Mouse (Mus musculus) NIH3T3 (cell line): ENCODE data around the gene Jade1.

ENCODE experiments used
- DNase-seq: peaks from one replicate; pipeline ENCODE4 v3.0.0-alpha.2; 2012; ENCODE audit warnings: low read depth

Jade1 gene

DNA sequence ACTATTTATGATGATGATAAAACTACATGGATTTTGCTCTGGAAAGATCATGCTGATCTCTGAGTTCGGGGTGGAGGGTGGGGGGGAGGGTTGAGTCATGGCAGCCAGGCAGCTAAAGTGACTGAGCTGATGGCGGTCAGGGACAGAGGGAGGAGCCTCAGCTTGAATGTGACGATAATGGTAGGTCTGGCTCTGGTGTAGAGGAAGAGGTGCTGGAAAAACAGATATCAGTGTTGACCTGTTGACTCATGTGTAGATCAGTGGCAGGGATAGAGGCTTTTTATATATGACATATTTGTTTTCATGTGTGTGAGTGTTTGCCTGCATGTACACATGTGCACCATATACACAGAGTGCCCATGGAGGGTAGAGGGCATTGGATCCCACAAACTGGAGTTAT, 3.9 kb upstream of the Jade1 start:
- no peak for DNase-seq

DNA sequence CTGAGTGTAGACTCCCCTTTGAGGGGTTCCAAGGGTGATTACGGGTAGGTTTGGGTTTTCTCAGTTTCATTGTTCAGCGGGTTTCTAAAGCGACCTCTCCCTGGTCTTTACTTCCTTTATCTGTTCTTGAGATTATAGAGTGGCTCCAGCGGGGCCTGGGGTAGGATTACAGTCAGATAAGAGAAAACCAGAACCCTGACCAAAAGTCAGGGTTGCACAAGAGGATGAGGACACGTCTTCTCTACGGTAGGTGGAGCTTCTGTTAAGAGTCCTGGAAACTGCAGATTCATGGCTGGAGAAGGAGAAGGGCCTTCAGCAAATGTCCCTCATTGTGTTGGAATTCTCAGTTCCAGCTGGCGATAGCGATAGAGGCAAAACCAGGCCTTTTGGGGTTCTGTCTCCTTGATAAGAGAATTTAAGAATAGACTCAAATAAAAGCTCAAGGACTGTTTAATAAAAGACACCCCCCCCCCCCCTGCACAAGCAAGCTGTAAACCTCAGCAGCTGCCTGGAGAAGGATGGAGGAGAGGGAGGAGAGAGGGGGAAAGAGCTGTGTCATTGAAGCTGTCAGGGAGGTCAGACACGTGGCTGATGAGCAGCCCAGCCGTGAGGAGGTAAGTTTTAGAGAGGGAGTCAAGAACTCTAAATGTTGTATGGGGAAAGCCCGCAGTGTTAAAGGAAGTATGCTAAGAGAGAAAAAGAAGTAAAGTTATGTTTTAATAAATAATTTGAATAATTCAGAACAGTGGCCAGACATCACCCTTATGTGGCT, 2.6 kb upstream of the Jade1 start:
- no peak for DNase-seq

DNA sequence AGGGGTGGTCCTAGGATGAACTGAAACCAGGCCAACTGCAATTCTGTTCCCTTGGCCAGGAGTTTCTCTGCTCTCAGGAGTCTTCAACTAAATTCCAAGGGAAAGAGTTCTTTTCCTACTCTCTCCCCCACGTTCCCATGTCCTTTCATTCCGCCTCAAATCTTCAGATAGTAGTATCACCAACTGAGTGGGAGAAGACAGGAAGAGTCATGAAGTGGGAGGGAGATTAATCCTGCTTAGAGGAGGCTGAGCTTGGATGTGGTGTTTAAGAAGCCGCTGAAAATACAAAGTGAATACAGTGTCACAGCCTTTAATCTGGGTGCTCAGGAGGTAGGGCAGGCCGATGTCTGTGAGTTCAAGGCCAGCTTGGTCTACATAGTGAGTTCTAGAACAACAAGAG, 1.9 kb upstream of the Jade1 start:
- no peak for DNase-seq

GRCm38 (mm10) chr3:41554480-41555475, 753 bp upstream of the Jade1 start:
- DNase-seq: peak; percentile 29

- no peak for DNase-seq
Measured at GRCm38 (mm10) chr3:41556451-41557266, 1.1 kb downstream of the Jade1 start.

DNA sequence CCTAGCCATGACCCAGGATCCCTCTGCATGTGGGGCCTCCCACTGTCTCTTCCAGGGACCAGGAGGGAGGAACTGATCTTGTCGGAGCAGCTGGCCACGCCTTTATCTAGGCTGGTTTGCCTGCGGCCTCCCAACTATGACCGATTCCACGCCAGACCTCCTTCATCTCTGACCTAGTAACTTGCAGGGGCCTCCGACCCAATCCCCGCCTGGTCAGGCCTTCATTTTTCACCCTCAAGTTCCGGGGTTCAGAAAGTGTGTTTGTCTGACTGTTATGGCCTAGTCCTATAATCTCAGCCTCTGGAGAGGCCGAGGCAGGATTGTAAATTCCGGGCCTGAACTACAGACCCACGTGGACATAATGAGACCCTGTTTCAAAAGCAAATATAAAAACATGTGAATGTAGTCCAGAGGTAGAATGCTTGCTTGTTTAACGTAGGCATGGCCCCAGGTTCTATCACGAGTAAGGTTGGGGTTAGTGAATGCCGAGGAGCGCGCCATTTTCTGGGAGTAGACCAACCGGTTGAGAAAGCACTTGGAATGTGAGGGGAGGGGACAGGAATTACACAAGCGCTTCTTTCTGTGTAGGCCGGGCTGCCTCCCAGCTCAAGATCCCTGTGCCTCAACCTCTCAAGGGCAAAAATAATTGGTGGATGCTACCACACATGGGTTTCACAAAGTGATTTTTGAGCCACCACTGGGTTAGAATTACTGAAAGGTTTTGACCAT, 1.9 kb downstream of the Jade1 start:
- DNase-seq: no peak

- no peak for DNase-seq
Measured at GRCm38 (mm10) chr3:41560489-41560888, 5.0 kb downstream of the Jade1 start.

- DNase-seq: peak; percentile 23
Measured at GRCm38 (mm10) chr3:41561787-41562186, 6.3 kb downstream of the Jade1 start.

DNA sequence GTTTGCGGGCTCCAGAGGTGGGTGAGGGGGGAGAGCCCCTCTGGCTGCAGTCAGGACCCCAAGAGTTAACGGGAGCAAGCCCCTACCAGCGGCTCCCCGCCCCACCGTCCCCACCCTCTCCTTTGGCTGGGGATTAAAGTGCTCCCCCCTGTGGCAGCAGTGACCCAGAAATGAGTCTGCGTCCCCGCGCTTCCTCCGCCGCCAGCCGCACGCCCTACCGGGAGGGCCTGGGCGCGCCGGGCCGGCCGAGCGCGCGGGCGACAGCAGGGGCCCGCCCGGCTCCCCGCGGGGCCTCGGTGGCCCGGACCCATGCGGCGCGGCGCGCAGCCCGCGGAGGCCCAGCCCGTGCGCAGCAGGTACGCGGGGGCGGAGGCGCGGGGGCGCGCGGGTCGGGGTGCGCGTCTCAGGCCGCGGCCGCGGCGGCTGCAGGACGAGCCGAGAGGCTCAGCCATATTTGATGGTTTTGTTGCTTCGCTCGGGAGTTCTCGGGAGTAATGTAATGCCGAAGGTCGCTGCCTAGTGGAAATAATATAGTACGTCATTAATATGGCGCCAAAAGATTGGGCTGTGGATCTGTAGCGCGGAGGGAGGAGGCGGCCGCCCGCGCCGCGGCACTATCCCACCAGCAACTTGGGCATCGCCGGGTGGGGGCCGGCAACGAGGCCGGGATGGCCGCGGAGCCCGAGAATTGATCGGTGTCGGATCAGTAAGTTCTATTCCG, 7.8 kb downstream of the Jade1 start:
- DNase-seq: peak; percentile 86

- DNase-seq: no peak
Measured at GRCm38 (mm10) chr3:41563997-41564396, 8.5 kb downstream of the Jade1 start.

DNA sequence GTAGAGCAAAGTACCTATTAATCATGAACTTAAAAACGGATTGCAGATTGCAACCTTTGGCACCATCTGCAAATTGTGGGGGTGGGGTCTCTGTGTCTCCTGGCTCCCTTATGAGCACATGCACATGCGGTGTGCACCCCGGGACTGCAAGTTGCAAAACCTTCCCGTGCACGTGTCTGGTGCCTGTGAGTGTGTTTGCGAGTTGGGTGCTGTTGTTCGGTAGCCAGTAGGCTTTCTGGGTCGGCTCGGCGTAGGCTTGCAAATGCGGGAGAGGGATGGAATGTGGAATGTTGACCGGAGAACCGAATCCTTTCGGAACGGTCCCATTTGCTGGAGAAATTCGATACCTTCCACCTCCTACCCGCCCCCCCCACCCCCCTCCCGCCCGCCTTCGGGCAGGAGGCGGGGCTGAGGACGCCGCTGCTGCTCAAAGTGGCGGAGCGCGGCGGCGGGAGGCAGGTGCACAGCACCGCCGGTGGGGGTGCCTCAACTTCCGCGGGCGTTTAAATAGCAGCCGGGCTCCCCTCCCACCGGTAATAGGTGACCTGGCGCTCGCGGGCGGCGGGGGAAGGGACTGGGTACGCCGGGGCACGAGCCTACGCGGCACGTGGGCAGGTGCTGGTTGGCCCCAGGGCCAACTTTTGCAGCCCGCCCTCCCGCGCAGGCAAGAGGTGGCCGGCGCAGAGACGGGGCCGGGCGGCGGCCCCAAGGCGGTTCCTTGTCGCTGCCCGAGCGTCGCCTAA, 9.1 kb downstream of the Jade1 start:
- peak; percentile 86 for DNase-seq

DNA sequence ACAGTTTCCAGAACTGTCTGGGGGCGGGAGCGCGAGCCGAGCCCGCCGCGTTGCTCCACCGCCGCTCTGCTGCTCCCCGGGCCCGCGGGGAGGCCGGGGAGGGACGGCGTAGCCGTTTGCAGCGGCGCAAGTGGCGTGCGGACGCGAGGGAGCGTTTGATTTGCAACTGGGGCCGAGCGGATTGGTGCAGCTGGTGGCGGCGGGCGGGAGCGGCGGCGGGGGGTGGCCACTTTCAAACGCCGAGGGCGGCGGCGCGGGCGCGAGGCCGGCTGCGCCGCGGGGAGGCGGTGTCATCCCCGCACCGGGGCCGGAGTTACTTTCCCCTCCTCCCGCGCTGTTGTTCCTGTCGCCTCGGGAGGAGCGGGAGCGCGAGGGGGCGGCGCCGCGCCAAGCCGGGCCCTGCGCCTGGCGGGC, 9.9 kb downstream of the Jade1 start:
- DNase-seq: peak; percentile 90

DNA sequence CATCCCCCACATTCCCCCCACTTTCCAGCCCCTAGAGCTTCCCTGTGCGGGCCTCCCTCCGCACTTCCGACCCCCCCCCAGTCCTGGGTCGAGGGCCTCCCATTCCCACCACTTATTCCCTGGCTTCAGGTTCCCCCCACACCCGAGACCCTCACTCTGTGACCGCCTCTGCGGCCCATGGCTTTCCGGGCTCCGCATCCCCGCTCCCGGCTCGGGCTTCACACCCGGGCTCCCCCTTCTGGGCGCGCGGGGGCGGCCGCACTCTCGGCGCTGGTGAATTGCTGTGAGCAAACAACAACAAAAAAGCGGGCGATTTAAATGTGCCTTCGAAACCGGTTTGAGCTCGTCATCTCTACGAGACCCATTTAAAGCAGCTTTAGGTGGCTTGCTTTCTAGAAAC, 10.4 kb downstream of the Jade1 start:
- DNase-seq: peak; percentile 92

GRCm38 (mm10) chr3:41569943-41570342, 14.4 kb downstream of the Jade1 start:
- no peak for DNase-seq

- DNase-seq: no peak
Measured at GRCm38 (mm10) chr3:41572131-41572530, 16.6 kb downstream of the Jade1 start.

- no peak for DNase-seq
Measured at GRCm38 (mm10) chr3:41572968-41573367, 17.4 kb downstream of the Jade1 start.

GRCm38 (mm10) chr3:41574208-41574607, 18.7 kb downstream of the Jade1 start:
- no peak for DNase-seq

DNA sequence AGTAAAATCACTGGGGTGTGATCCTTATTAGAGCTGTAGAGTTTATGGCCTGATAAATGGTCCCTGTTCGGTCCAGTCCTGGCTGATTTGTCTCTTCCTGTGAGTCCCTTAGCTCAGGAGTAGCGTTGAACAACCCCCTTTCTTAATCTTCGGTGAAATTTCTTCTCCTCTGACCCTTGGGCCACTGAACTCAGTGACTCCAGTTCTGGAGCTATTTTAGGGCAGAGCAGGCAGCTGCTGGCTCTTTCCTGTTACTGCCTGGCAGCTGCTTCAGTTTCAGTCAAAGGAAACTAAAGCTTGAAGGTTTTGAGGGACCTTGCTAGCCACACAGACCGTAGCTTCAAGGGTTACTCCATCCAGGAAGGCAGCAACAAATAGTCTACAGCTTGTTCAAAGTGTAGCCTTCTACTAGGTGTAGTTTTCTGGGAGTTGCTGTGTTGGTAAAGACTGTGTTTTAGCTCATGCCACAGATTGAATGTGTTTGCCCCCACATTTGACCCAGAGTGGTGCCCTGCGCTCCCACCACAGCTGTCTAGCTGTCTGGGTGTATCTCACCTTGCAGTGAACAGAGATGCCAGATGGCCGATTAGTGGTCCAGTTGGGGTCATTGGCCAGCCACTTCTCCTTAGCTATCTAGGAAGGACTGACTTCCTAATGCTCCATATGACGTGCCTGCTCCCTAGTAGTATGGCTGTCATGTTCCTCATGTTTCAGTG, 19.3 kb downstream of the Jade1 start:
- no peak for DNase-seq

DNA sequence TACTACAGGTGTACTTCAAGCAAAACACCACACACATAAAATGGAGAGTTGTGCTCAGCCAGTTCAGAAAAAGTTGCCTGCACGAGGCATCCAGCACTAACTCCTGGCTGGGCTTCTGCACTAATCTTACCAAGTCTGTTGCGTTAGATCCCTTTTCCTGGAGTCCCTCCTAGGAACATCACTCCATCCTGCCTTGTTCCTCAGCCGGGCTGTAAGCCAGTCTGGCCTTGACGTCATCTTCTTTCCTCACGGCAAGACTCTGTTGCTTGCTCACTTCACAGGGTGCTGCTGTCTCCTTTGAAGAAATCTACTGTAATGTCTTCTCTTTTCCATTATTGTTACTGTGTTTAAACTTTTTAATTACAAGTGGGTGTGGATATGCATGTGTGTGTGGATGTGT, 20.4 kb downstream of the Jade1 start:
- peak; percentile 31 for DNase-seq
